Mouse (Mus musculus) midbrain, embryonic 11.5 days (tissue): ENCODE data around the gene Htra2. TPM values are rescaled to one million over a fixed set of nuclear protein-coding genes. Genes with fewer than 3 reads are reported as not detected.

Experiments
- ATAC-seq: fragments of 200-750 bp; cut with Nextera tagmentation; 2 replicates; pipeline ENCODE4 v1.8.0; 2017; ENCODE audit warnings: moderate TSS enrichment, moderate library complexity; ENCODE audit not compliant: low FRiP score
- DNase-seq: peaks from one replicate; pipeline ENCODE4 v3.0.0; 2015; ENCODE audit warnings: low spot score; ENCODE audit errors: missing footprints
- H3K27ac ChIP-seq: fragments of 300-500 bp; sonication (generic); 2 replicates; pipeline ENCODE4 v1.5.1; 2014; ENCODE audit warnings: low read depth, low read length
- H3K27me3 ChIP-seq: fragments of 300-500 bp; sonication (generic); 2 replicates; pipeline ENCODE4 v1.6.1; 2014; ENCODE audit warnings: mild to moderate bottlenecking, low read length, moderate library complexity, mixed read lengths; ENCODE audit not compliant: control insufficient read depth, insufficient read depth
- H3K36me3 ChIP-seq: fragments of 300-500 bp; sonication (generic); 2 replicates; pipeline ENCODE4 v1.6.1; 2014; ENCODE audit warnings: mild to moderate bottlenecking, low read length, moderate library complexity, mixed read lengths; ENCODE audit not compliant: control insufficient read depth, insufficient read depth
- H3K4me1 ChIP-seq: fragments of 300-500 bp; sonication (generic); 2 replicates; pipeline ENCODE4 v1.6.1; 2014; ENCODE audit warnings: low read length; ENCODE audit not compliant: control insufficient read depth, insufficient read depth
- H3K4me2 ChIP-seq: fragments of 300-500 bp; sonication (generic); 2 replicates; pipeline ENCODE4 v1.6.1; 2014; ENCODE audit warnings: mild to moderate bottlenecking, moderate library complexity
- H3K4me3 ChIP-seq: fragments of 300-500 bp; sonication (generic); 2 replicates; pipeline ENCODE4 v1.5.1; 2014; ENCODE audit warnings: low read depth, low read length
- H3K9ac ChIP-seq: fragments of 300-500 bp; sonication (generic); 2 replicates; pipeline ENCODE4 v1.6.1; 2014; ENCODE audit warnings: low read length
- H3K9me3 ChIP-seq: fragments of 300-500 bp; sonication (generic); 2 replicates; pipeline ENCODE4 v1.6.1; 2016; ENCODE audit warnings: low read length; ENCODE audit not compliant: control insufficient read depth
- WGBS: fragments of 180-500 bp; shearing (Covaris S2); extraction: QIAGEN DNeasy Blood & Tissue Kit; methylation state at CpG from one replicate; pipeline ENCODE4 v1.1.7; 2014; 5-methylcytosine and 5-hydroxymethylcytosine counted together
- polyA plus RNA-seq: library from polyadenylated mRNA; unstranded; fragments of >200 nt; fragmentation: Nextera tagmentation; extraction: Ambion mirVana; gene quantifications from 2 replicates; pipeline ENCODE4 v1.2.1, GENCODE M21; 2014

The Htra2 gene
- polyA plus RNA-seq, 1 experiment from 2014 or later: 28.2 TPM

GRCm38 (mm10) chr6:83040601-83041000 lies 14.5 kb downstream of the Htra2 start:
- Histone ChIP-seq H3K27me3 (no peaks in the 10 kb centered on the region), H3K4me1 (peaks cover 6% of the 10 kb centered on the region; the same call in 1 of the 2 replicates), H3K9me3 (no peaks in the 10 kb centered on the region), H3K27ac (no peak overlapping the region), H3K4me3 (no peak overlapping the region), H3K4me2 (no peak overlapping the region), H3K36me3 (no peaks in the 10 kb centered on the region), H3K9ac (no peak overlapping the region)
- DNase-seq (no peak), ATAC-seq (no peak)
- WGBS: 82% methylated on average over 5 of the region's 5 CpGs

GRCm38 (mm10) chr6:83038496-83039012 lies 16.5 kb downstream of the Htra2 start:
- H3K9ac ChIP-seq: peak overlapping the region; percentile 41
- DNase-seq (peak; percentile 100), ATAC-seq (peak; percentile 73)
- 8% methylated on average over 24 of the region's 24 CpGs for WGBS
- no peaks in the 10 kb centered on the region for H3K36me3 ChIP-seq
- H3K4me3 ChIP-seq: peak overlapping the region; percentile 9; the same call in 1 of the 2 replicates
- no peaks in the 10 kb centered on the region for H3K9me3 ChIP-seq
- 0 out of 2 replicates have a peak, but pooled peaks cover 2% of the 10 kb centered on the region for H3K27me3 ChIP-seq
- H3K27ac ChIP-seq: no peak overlapping the region
- H3K4me2 ChIP-seq: peak overlapping the region; percentile 43
- peaks cover 19% of the 10 kb centered on the region for H3K4me1 ChIP-seq

DNA sequence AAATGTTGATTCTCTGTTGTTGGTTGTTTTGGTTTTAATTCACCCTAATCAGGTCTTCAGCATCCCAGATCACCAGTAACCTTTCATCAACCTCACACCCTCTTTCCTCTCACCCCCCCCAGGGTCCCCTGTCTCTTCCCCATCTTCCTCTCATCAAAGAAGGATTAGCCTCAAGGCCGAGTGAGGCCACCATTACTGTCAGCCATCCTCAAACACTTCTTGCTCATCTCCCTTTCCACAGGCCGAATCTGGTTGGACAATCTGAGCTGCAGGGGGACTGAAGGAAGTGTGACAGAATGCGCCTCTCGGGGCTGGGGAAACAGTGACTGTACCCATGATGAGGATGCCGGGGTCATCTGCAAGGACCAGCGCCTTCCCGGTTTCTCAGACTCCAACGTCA lies 17.9 kb downstream of the Htra2 start:
- no peaks in the 10 kb centered on the region for H3K9me3 ChIP-seq
- no peaks in the 10 kb centered on the region for H3K36me3 ChIP-seq
- DNase-seq: no peak
- no peak overlapping the region for H3K4me3 ChIP-seq
- H3K4me1 ChIP-seq: peaks cover 25% of the 10 kb centered on the region
- H3K27me3 ChIP-seq: peaks cover 7% of the 10 kb centered on the region
- ATAC-seq: no peak
- H3K27ac ChIP-seq: no peak overlapping the region
- 74% methylated on average over 8 of the region's 8 CpGs for WGBS
- H3K9ac ChIP-seq: no peak overlapping the region
- H3K4me2 ChIP-seq: no peak overlapping the region

DNA sequence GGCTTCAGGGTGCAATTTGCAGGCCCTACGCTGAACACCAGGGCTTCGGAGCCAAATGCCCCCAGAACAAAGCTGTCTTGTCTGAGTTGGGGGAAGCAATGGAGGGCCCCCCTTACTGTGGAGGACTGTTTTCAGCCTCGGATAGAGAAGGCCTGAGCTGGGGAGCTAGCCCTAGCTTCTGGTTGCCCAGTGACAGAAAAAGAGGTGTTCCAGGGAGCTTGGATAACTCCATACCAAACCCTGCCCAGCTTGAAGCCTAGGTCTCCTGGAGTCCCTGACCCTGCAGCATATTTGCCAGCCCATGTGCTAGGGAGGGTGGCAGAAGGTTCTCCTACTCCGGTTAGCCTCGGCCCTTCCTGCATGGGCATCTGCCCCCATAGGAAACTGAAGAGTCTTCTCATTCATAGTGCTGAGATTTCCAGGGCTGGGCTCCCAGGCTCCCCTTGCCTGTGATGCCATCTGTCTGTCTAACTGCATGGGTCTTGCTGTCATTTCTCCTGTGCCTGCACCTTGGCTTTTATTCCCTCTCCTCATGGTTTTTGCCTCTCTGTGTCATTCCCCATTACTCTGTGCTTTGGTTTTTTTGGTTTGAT lies 20.5 kb downstream of the Htra2 start:
- peak overlapping the region; percentile 55; the same call in 1 of the 2 replicates for H3K9ac ChIP-seq
- H3K4me3 ChIP-seq: peak overlapping the region; percentile 52
- DNase-seq (peak; percentile 86), ATAC-seq (no peak)
- no peaks in the 10 kb centered on the region for H3K36me3 ChIP-seq
- no peaks in the 10 kb centered on the region for H3K9me3 ChIP-seq
- H3K4me2 ChIP-seq: peak overlapping the region; percentile 85
- WGBS: 20% methylated on average over 5 of the region's 5 CpGs
- no peak overlapping the region for H3K27ac ChIP-seq
- H3K27me3 ChIP-seq: peaks cover 32% of the 10 kb centered on the region
- peaks cover 27% of the 10 kb centered on the region for H3K4me1 ChIP-seq

DNA sequence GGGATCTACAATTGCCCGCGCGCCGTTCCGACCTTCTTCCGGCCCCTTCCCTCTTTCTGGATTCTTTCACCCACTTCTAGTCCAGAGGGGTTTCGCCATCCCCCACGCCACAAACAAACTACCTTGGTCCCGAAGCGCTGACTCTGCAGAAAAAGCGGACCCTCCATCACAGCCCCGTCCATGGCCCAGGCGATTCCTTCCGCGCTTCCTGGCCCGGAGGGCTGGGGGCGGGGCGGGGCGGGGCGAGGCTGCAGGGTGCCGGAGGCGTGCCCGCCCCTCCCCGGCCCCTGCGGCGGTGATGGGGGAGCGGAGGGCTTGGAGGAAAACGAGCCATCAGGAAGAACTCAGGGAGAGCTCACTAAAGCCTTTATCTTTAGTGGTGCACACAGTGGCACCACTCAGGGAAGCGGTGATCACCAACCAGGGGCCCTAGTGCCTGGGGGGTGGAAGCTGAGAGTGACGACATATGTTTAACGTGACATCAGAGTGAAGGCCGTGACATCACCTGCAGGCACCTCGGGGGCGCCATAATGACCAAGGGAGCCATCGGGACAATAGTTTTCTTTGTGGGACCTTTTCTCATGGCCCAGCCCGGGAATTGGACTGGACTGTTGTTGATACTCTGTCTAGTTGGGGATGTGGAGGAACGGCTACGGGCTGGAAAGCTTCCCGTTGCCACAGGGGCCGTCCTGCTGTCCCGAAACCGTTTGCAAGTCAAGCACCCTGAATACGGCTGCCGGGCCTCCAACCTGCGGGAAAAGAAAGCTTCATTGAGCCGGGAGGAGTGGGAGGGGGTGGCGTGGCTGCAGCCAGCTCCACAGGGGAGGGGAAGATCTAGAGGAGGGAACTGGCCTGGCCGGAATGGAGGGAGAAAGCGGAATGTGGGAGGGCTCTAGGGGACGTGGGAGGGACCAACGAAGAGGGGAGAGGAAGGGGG lies 21.6 kb downstream of the Htra2 start, which contains the start of the genes Dok1 and Loxl3:
Gene Dok1, minus strand, starts transcription at position 223 of the 937 bp plus-strand sequence.
Gene Loxl3, plus strand, starts transcription at position 925 of the 937 bp plus-strand sequence.
- peak; percentile 98 for DNase-seq
- peak within 1 kb of the TSS; percentile 52 for H3K4me3 ChIP-seq
- H3K4me2 ChIP-seq: peak within 1 kb of the TSS; percentile 85
- peaks cover 32% of the 10 kb centered on the region for H3K27me3 ChIP-seq
- no peaks in the 10 kb centered on the region for H3K9me3 ChIP-seq
- peak; percentile 83 for ATAC-seq
- under 1% methylated on average over 51 of the region's 51 CpGs for WGBS
- no peaks in the 10 kb centered on the region for H3K36me3 ChIP-seq
- peak within 1 kb of the TSS; percentile 55 for H3K9ac ChIP-seq
- peak within 1 kb of the TSS; percentile 20; the same call in 1 of the 2 replicates for H3K27ac ChIP-seq
- H3K4me1 ChIP-seq: peaks cover 24% of the 10 kb centered on the region

- peak overlapping the region; percentile 55 for H3K9ac ChIP-seq
- DNase-seq (peak; percentile 97), ATAC-seq (peak; percentile 53)
- WGBS: under 1% methylated on average over 31 of the region's 31 CpGs
- no peaks in the 10 kb centered on the region for H3K9me3 ChIP-seq
- H3K27me3 ChIP-seq: peaks cover 32% of the 10 kb centered on the region
- peak overlapping the region; percentile 85 for H3K4me2 ChIP-seq
- H3K4me1 ChIP-seq: peaks cover 20% of the 10 kb centered on the region
- no peak overlapping the region for H3K27ac ChIP-seq
- peak overlapping the region; percentile 52 for H3K4me3 ChIP-seq
- H3K36me3 ChIP-seq: no peaks in the 10 kb centered on the region
Measured at GRCm38 (mm10) chr6:83032769-83033191, 22.3 kb downstream of the Htra2 start.

- H3K9me3 ChIP-seq: no peaks in the 10 kb centered on the region
- H3K27me3 ChIP-seq: peaks cover 32% of the 10 kb centered on the region
- H3K36me3 ChIP-seq: no peaks in the 10 kb centered on the region
- peak overlapping the region; percentile 85 for H3K4me2 ChIP-seq
- H3K4me1 ChIP-seq: peaks cover 20% of the 10 kb centered on the region
- DNase-seq (no peak), ATAC-seq (no peak)
- WGBS: 15% methylated on average over 18 of the region's 18 CpGs
- H3K4me3 ChIP-seq: peak overlapping the region; percentile 52
- H3K27ac ChIP-seq: no peak overlapping the region
- H3K9ac ChIP-seq: peak overlapping the region; percentile 55; the same call in 1 of the 2 replicates
Measured at GRCm38 (mm10) chr6:83031921-83032590, 23.0 kb downstream of the Htra2 start.

DNA sequence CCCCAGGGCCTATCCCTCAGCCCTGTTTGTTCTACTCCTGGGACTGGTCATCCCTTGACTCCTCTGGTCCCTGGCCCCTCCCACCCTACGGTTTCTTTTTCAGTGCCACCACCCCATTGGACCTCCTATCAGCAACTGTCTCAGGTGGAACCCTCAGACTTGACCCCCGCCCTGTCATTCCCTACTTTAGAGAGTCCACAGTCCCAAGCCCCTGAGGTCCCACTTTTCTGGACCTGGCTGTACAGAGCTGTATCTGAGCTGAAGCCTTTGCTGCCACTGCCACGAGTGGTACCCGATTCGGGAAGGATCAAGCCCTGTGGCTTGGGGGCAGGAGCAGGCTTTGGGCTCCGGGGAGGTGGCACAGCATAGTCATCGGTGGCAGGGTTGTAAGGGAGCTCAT lies 24.0 kb downstream of the Htra2 start:
- no peaks in the 10 kb centered on the region for H3K36me3 ChIP-seq
- no peak overlapping the region for H3K9ac ChIP-seq
- peaks cover 32% of the 10 kb centered on the region for H3K27me3 ChIP-seq
- no peak for ATAC-seq
- no peak overlapping the region for H3K4me2 ChIP-seq
- DNase-seq: no peak
- WGBS: 59% methylated on average over 7 of the region's 7 CpGs
- H3K4me3 ChIP-seq: no peak overlapping the region
- H3K4me1 ChIP-seq: peaks cover 20% of the 10 kb centered on the region
- no peaks in the 10 kb centered on the region for H3K9me3 ChIP-seq
- H3K27ac ChIP-seq: no peak overlapping the region
